Mouse (Mus musculus): ENCODE measurements around the gene Erc2. TPM values are rescaled to one million over a fixed set of nuclear protein-coding genes. Genes with fewer than 3 reads are reported as not detected.
"Not testable (repeated sequence)": the region's sequence is repeated elsewhere in the genome, so short reads cannot be mapped to it uniquely, and the experiment has no call there.

Erc2 gene
- 58.0 and 62.6 TPM in 2 replicates for polyA plus RNA-seq (2015; fragmentation: Nextera tagmentation; extraction: Ambion mirVana)

DNA sequence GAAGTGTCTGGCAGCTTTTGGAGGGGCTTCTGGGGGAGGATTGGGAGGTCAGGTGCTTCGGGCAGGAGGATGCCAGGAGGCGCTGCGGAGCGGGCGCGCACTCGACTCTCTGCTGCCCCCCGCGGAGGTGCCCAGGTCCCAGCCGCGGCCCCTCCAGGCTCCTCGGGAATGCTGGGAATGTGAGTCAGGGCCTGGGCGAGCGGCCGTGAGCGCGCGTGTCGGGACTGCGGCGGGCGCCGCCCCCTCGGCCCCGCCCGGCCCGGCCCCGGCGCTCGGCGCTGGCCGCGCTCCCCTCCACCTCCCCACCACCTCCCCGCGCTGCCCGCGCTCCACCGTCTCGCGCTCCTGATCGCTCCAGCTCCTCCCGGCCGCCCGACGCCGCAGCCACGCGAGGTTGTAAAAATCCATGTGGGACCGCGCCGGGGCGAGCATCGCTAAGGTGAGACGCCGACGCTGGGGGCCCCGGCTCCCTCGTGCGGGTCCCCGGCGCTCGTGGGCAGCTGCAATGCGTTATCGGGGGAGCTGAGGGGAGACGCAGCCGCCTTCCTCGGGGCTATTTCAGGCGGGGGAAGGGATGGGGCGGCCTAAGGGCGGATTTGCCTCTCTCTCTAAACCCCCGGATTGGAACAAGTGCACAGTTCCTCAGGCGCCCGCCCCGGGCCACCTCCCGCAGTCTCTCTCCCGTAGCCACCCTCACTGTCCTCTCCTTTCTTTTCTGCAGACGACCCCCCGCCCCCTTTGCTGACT is at the start of gene Erc2:
Erc2 (plus strand) TSS at position 253 of the 747 bp plus-strand sequence.
- Histone ChIP-seq H3K27ac (replicated peaks) (peak within 1 kb of the TSS; percentile 90), H3K4me1 (replicated peaks) (peaks cover 17% of the 10 kb centered on the region), H3K4me3 (peak within 1 kb of the TSS; percentile 71), H3K4me2 (peak within 1 kb of the TSS; percentile 77), H3K9ac (peak within 1 kb of the TSS; percentile 92), H3K27me3 (no peaks in the 10 kb centered on the region; the same call in 1 of the 2 replicates), H3K36me3 (0 out of 2 replicates have a peak, but pooled peaks cover 4% of the 10 kb centered on the region), H3K9me3 (no peaks in the 10 kb centered on the region)
- under 1% methylated on average over 60 of the region's 78 CpGs for WGBS
- peak; percentile 97 for ATAC-seq (ENCODE audit: low read depth)

DNA sequence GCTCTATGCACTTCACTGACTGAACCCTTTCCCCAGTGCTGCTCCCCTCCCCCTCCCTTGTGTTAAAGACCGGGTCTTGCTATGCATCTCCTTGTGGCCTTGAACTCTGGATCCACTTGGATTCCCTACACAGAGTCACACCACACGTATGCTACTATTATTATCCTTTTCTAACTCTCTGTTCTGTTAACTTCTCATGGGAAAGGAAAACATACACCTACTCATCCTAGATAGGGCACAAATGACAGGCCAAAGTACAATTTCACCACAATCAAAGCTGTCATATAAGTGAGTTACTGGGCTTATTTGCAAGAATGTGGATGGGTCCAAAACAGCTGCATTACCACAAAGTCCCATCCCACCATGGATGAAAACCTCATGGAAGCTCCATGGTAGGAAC is 43.8 kb upstream of the Erc2 start:
- Histone ChIP-seq H3K9me3 (no peaks in the 10 kb centered on the region), H3K36me3 (no peaks in the 10 kb centered on the region), H3K4me1 (replicated peaks) (no peaks in the 10 kb centered on the region), H3K27me3 (no peaks in the 10 kb centered on the region), H3K4me2 (no peak overlapping the region), H3K27ac (replicated peaks) (no peak overlapping the region), H3K4me3 (no peak overlapping the region), H3K9ac (no peak overlapping the region)
- no peak for ATAC-seq (ENCODE audit: low read depth)
- WGBS = 91% methylated on average over 2 of the region's 2 CpGs

DNA sequence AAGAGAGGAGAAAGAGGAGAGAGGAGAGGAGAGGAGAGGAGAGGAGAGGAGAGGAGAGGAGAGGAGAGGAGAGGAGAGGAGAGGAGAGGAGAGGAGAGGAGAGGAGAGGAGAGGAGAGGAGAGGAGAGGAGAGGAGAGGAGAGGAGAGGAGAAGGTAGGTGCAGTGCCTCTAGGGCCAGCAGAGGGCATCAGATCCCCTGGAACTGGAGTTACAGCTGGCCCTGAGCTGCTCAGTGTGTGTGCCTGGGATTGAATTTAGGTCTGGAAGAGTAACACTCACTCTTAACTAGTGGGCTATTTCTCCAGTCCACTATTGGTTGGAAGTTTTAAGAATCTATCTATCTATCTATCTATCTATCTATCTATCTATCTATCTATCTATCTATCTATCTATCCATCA is 32.6 kb upstream of the Erc2 start:
- not testable (repeated sequence) for H3K9ac ChIP-seq; H3K27me3 ChIP-seq; H3K27ac ChIP-seq (replicated peaks); ATAC-seq (ENCODE audit: low read depth); H3K4me3 ChIP-seq; H3K36me3 ChIP-seq; H3K4me2 ChIP-seq; H3K4me1 ChIP-seq (replicated peaks); H3K9me3 ChIP-seq

DNA sequence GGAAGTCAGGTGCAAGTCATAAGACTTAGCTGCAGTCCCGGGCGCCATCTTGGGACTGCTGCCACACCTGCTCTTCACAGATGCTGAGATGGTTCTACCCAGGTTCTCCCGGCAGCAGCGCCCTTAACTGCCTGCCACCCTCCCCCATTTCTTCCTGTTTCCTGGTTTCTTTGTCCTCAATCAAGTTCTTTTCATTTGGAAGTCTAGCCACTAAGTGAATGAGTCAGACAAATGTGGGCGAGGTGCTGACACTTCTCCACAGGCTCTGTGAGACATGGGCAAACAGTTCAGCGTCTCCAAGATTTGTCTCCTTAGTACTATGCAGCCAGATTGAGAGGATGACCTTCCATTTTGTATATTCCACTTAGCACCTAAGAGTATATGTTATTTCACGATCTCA is 30.1 kb upstream of the Erc2 start:
- no peaks in the 10 kb centered on the region for H3K36me3 ChIP-seq
- no peak overlapping the region for H3K4me3 ChIP-seq
- peaks cover 7% of the 10 kb centered on the region; the same call in 1 of the 2 replicates for H3K9me3 ChIP-seq
- H3K4me2 ChIP-seq = no peak overlapping the region
- ATAC-seq (ENCODE audit: low read depth) = no peak
- H3K27me3 ChIP-seq = no peaks in the 10 kb centered on the region
- no peaks in the 10 kb centered on the region for H3K4me1 ChIP-seq (replicated peaks)
- H3K27ac ChIP-seq (replicated peaks) = no peak overlapping the region
- no peak overlapping the region for H3K9ac ChIP-seq
- 89% methylated on average over 7 of the region's 7 CpGs for WGBS

DNA sequence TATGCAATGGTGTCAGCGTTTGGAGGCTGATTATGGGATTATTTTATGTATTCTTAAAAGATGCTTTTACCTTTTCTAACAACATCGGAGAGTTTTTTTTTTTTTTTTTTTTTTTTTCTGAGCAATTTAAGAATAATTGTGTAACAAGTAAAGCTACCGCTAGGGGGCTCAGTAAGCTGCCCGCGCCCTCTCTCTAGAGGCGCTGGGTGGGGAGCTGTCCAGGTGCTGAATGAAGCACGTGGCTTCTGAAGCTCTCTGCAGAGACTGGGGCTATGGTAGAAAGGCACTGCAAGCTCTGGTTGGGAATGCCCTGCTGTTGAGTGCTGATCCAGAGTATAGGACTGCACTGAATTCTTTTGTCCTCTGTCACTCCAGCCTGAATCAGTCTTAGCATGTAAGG is 26.0 kb upstream of the Erc2 start:
- no peaks in the 10 kb centered on the region for H3K27me3 ChIP-seq
- no peaks in the 10 kb centered on the region for H3K36me3 ChIP-seq
- H3K4me2 ChIP-seq = no peak overlapping the region
- H3K4me3 ChIP-seq = no peak overlapping the region
- peaks cover 7% of the 10 kb centered on the region; the same call in 1 of the 2 replicates for H3K9me3 ChIP-seq
- H3K4me1 ChIP-seq (replicated peaks) = no peaks in the 10 kb centered on the region
- peak; percentile 67; the same call in 1 of the 2 replicates for ATAC-seq (ENCODE audit: low read depth)
- 7% methylated on average over 7 of the region's 7 CpGs for WGBS
- H3K27ac ChIP-seq (replicated peaks) = no peak overlapping the region
- H3K9ac ChIP-seq = no peak overlapping the region

DNA sequence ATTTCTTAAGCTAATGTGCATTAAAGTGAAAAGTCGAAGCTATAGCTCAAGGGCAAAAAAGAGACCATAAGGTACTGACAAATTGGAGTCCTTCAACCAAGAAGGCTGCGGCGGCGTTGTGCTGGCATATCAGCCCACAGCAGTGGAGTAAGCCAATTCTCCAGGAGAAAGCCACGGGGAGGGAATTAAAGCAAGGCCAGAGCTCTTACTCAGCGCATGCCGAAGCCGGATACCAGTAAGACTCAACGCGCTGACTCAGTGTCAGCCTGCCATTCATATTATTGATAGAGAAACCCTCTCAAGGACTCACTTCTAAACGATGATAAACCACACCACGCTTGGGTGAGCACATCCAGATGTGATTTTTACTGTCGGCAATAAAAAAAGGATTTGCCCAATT is 20.1 kb upstream of the Erc2 start:
- Histone ChIP-seq H3K27ac (replicated peaks) (0 out of 2 replicates have a peak overlapping the region, but pooled peaks have one; percentile 10), H3K27me3 (no peaks in the 10 kb centered on the region), H3K9ac (no peak overlapping the region), H3K9me3 (no peaks in the 10 kb centered on the region), H3K4me2 (0 out of 2 replicates have a peak overlapping the region, but pooled peaks have one; percentile 0), H3K36me3 (no peaks in the 10 kb centered on the region), H3K4me3 (no peak overlapping the region), H3K4me1 (replicated peaks) (peaks cover 13% of the 10 kb centered on the region)
- ATAC-seq (ENCODE audit: low read depth) = no peak; the same call in 1 of the 2 replicates
- 55% methylated on average over 13 of the region's 13 CpGs for WGBS

DNA sequence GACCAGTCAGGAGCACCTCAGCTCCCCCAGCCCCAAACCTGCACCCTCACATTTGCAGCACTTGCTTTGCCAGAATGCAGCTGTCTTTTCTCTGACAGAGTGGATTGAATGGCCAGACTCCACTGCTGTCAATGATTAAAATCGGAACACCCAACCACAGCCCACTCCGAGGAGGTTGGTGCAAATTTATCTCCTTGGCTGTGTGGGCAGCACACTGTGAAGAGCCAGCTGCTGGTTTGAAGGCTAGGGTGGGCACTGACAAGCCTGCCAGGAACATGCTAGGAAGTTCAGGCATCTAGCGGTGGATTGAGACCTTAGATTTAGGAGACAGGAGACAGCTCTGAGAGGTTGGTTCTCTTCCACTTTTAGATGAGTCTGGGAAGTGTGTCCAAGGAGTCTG is 14.8 kb upstream of the Erc2 start:
- Histone ChIP-seq H3K36me3 (no peaks in the 10 kb centered on the region), H3K4me3 (no peak overlapping the region), H3K9ac (no peak overlapping the region), H3K9me3 (0 out of 2 replicates have a peak, but pooled peaks cover 4% of the 10 kb centered on the region), H3K27ac (replicated peaks) (no peak overlapping the region), H3K4me2 (no peak overlapping the region), H3K4me1 (replicated peaks) (peaks cover 7% of the 10 kb centered on the region), H3K27me3 (no peaks in the 10 kb centered on the region)
- ATAC-seq (ENCODE audit: low read depth) = no peak
- WGBS = 89% methylated on average over 3 of the region's 3 CpGs

DNA sequence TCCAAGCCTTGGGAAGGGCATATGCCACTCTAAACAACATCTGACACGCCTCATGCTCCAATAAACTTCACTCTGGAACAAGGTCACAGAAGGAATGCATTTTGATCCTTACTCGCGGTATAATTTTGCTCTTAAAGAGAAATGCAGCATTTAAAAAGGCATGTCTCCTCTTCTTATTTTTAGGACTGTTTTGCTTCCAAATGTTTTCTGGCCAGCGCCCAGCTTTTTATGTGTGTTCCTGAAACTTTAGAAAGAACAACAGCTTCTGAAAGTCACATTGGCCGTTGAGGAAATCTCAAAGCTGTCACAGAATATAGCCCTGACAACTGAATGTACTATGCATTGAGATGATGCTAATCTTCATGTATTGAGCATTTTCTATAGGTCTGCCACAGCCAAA is 8.5 kb upstream of the Erc2 start:
- H3K9ac ChIP-seq = no peak overlapping the region
- no peak overlapping the region for H3K4me2 ChIP-seq
- 73% methylated on average over 5 of the region's 5 CpGs for WGBS
- no peak overlapping the region for H3K27ac ChIP-seq (replicated peaks)
- H3K36me3 ChIP-seq = no peaks in the 10 kb centered on the region
- ATAC-seq (ENCODE audit: low read depth) = no peak
- no peak overlapping the region for H3K4me3 ChIP-seq
- H3K9me3 ChIP-seq = 0 out of 2 replicates have a peak, but pooled peaks cover 4% of the 10 kb centered on the region
- H3K4me1 ChIP-seq (replicated peaks) = no peaks in the 10 kb centered on the region
- no peaks in the 10 kb centered on the region for H3K27me3 ChIP-seq

DNA sequence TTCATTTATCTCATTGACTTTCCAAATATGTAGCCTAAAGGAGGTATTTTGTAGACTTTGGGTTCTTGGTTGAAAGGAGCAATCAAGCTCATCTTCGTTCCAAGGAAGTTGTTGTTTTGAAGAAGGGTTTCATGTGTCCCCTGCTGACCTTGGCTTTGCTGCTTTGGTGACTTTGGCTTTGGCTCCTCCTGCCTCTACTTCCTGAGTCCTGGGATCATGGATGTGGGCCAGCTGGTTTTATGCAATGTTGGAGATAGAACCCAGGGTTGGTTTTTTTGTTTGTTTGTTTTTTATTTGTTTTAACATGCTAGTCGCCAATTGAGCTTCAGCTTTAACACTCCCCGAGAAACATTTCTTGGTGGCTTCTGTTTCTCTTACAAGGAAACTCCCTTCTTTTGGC is 4.9 kb upstream of the Erc2 start:
- Histone ChIP-seq H3K4me2 (no peak overlapping the region), H3K27me3 (no peaks in the 10 kb centered on the region; the same call in 1 of the 2 replicates), H3K4me1 (replicated peaks) (no peaks in the 10 kb centered on the region), H3K27ac (replicated peaks) (no peak overlapping the region), H3K9ac (no peak overlapping the region), H3K4me3 (no peak overlapping the region), H3K9me3 (no peaks in the 10 kb centered on the region), H3K36me3 (no peaks in the 10 kb centered on the region)
- 87% methylated on average over 3 of the region's 3 CpGs for WGBS
- no peak for ATAC-seq (ENCODE audit: low read depth)

DNA sequence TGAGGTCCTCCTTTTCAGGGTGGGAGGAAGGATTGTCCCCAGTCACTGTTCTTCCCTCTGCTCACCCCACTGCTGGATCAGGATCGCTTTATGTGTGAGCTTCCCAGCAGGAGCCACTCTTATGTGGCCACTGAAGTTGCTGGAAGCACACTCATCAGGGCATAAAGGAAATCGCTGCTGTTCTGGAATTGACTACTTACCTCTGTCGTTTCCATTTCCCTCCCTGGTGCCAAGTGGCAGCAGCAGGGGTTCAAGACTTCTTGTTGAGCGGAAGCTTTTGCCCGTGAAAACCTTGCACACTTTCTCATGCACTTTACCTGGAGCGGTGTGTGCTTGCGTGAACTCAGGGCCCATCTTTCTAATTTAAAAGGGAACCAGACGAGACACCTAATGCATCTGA is 652 bp upstream of the Erc2 start:
- WGBS = 42% methylated on average over 8 of the region's 8 CpGs
- Histone ChIP-seq H3K4me2 (peak overlapping the region; percentile 77), H3K4me1 (replicated peaks) (peaks cover 17% of the 10 kb centered on the region), H3K27me3 (no peaks in the 10 kb centered on the region; the same call in 1 of the 2 replicates), H3K27ac (replicated peaks) (no peak overlapping the region), H3K9ac (0 out of 2 replicates have a peak overlapping the region, but pooled peaks have one; percentile 92), H3K36me3 (no peaks in the 10 kb centered on the region), H3K4me3 (no peak overlapping the region), H3K9me3 (no peaks in the 10 kb centered on the region)
- no peak for ATAC-seq (ENCODE audit: low read depth)

DNA sequence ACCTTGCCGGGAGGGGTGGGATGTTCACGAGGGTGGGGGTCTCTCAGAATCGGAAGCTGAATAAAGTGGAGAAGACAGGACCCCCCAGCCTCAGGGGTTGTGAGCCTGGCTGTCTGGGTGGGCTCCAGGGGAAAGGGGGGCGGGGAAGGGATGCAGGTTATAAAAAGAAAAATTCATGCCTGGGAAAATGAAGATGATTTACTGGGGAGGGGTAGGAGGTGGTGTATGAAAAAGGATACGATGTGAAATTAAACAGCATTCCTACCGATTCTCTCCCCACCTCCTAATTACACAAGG is 643 bp downstream of the Erc2 start:
- Histone ChIP-seq H3K4me3 (peak overlapping the region; percentile 71), H3K27me3 (no peaks in the 10 kb centered on the region; the same call in 1 of the 2 replicates)
- WGBS = under 1% methylated on average over 6 of the region's 6 CpGs

DNA sequence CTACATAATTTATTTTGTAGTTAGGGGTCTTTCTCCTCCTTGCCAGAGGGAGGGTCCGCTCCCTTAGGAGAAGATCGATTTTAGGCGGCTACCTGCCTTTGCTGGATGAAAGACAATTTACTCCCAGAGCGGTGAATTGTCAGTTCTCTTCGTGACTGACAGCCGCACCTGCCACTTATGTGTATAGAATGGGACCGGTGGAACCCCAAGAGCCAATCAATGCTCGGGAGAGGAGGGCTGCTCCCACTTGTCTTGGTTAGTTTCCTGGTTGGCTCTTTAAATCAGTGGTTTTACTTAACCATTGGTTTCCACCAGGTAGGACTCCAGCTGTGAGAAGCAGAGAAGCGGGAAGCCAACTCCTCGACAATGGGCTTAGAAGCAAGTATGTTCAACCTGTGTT is 1.1 kb downstream of the Erc2 start:
- peaks cover 19% of the 10 kb centered on the region for H3K4me1 ChIP-seq (replicated peaks)
- H3K27me3 ChIP-seq = no peaks in the 10 kb centered on the region; the same call in 1 of the 2 replicates
- peak overlapping the region; percentile 90 for H3K27ac ChIP-seq (replicated peaks)
- H3K9ac ChIP-seq = peak overlapping the region; percentile 92
- no peaks in the 10 kb centered on the region for H3K9me3 ChIP-seq
- WGBS = 10% methylated on average over 10 of the region's 10 CpGs
- peak overlapping the region; percentile 77 for H3K4me2 ChIP-seq
- H3K36me3 ChIP-seq = 0 out of 2 replicates have a peak, but pooled peaks cover 4% of the 10 kb centered on the region
- ATAC-seq (ENCODE audit: low read depth) = peak; percentile 64
- peak overlapping the region; percentile 71 for H3K4me3 ChIP-seq

More for the DNA sequence above, 643 bp downstream of the Erc2 start:
- H3K4me1 ChIP-seq (replicated peaks) = peaks cover 17% of the 10 kb centered on the region
- H3K36me3 ChIP-seq = 0 out of 2 replicates have a peak, but pooled peaks cover 4% of the 10 kb centered on the region
- H3K27ac ChIP-seq (replicated peaks) = peak overlapping the region; percentile 90
- peak overlapping the region; percentile 92 for H3K9ac ChIP-seq
- ATAC-seq (ENCODE audit: low read depth) = no peak; the same call in 1 of the 2 replicates
- H3K9me3 ChIP-seq = no peaks in the 10 kb centered on the region
- H3K4me2 ChIP-seq = peak overlapping the region; percentile 77

Measured in neural tube, embryonic 13.5 days (tissue).